Mouse (Mus musculus): ENCODE results near the gene Pmpca. TPM values are rescaled to one million over a fixed set of nuclear protein-coding genes. Genes with fewer than 3 reads are reported as not detected.

The Pmpca gene
- total RNA-seq, 4 experiments from 2014 or later: 87.2 to 97.4 (median 91.3) TPM

- DNase-seq (ENCODE audit: low spot score in 2 of 2): no peak
Measured at GRCm38 (mm10) chr2:26424541-26424940, 35.4 kb downstream of the Pmpca start.

- DNase-seq (ENCODE audit: low spot score in 2 of 2): no peak
Measured at GRCm38 (mm10) chr2:26429851-26430250, 40.7 kb downstream of the Pmpca start.

- DNase-seq (ENCODE audit: low spot score in 2 of 2): no peak
Measured at GRCm38 (mm10) chr2:26434791-26435572, 45.8 kb downstream of the Pmpca start.

GRCm38 (mm10) chr2:26437221-26437620 is 48.1 kb downstream of the Pmpca start:
- peak in 1 of 2 experiments; percentile 46 for DNase-seq (ENCODE audit: low spot score in 2 of 2)

- no peak for DNase-seq (ENCODE audit: low spot score in 2 of 2)
Measured at GRCm38 (mm10) chr2:26438373-26438772, 49.2 kb downstream of the Pmpca start.

GRCm38 (mm10) chr2:26439671-26440070 is 50.5 kb downstream of the Pmpca start:
- no peak for DNase-seq (ENCODE audit: low spot score in 2 of 2)

GRCm38 (mm10) chr2:26441261-26441660 is 52.1 kb downstream of the Pmpca start:
- DNase-seq (ENCODE audit: low spot score in 2 of 2): no peak

- DNase-seq (ENCODE audit: low spot score in 2 of 2): no peak
Measured at GRCm38 (mm10) chr2:26441688-26442087, 52.5 kb downstream of the Pmpca start.

GRCm38 (mm10) chr2:26442843-26443242 is 53.7 kb downstream of the Pmpca start:
- no peak for DNase-seq (ENCODE audit: low spot score in 2 of 2)

GRCm38 (mm10) chr2:26443876-26444275 is 54.7 kb downstream of the Pmpca start:
- DNase-seq (ENCODE audit: low spot score in 2 of 2): no peak

- no peak for DNase-seq (ENCODE audit: low spot score in 2 of 2)
Measured at GRCm38 (mm10) chr2:26444368-26444767, 55.2 kb downstream of the Pmpca start.

GRCm38 (mm10) chr2:26444946-26445665 is 56.0 kb downstream of the Pmpca start, which contains the start of gene Sec16a:
Gene Sec16a (minus strand): TSS chr2:26445216.
- DNase-seq (ENCODE audit: low spot score in 2 of 2): peak; percentile 99 to 100

- DNase-seq (ENCODE audit: low spot score in 2 of 2): peak; percentile 94 to 95
Measured at GRCm38 (mm10) chr2:26445666-26446445, 56.7 kb downstream of the Pmpca start.

GRCm38 (mm10) chr2:26446671-26447070 is 57.5 kb downstream of the Pmpca start:
- no peak for DNase-seq (ENCODE audit: low spot score in 2 of 2)

Other genes starting within 250 kb of the Pmpca start
- gene Lhx3, start 181.1 kb upstream of the Pmpca start, total RNA-seq (2022): under 1 TPM in 3 of 4 experiments, not detected in 1; 0.27 to 0.53 (median 0.31) TPM
- gene Qsox2, start 151.8 kb upstream of the Pmpca start, total RNA-seq (2022): 10 to 100 TPM; 22.9 to 26.5 (median 24.9) TPM
- 1 to 10 TPM in 3 of 4 experiments, under 1 TPM in 1; 0.47 to 1.9 (median 1.5) TPM for gene Ccdc187, start 94.8 kb upstream of the Pmpca start, total RNA-seq (2022)
- gene Gpsm1, start 73.8 kb upstream of the Pmpca start, total RNA-seq (2022): 10 to 100 TPM; 44.1 to 48.7 (median 45.6) TPM
- 10 to 100 TPM; 22.4 to 27.7 (median 24.8) TPM for gene Dnlz, start 37.2 kb upstream of the Pmpca start, total RNA-seq (2022)
- gene Card9, start 28.4 kb upstream of the Pmpca start, total RNA-seq (2022): 1 to 10 TPM; 1.6 to 6.1 (median 4.1) TPM
- 10 to 100 TPM; 72.9 to 86.2 (median 82.1) TPM for gene Snapc4, start 8.7 kb upstream of the Pmpca start, total RNA-seq (2022)
- gene Entr1, start within 50 bp of the Pmpca start, total RNA-seq (2022): 100 to 1,000 TPM; 125 to 165 (median 148) TPM
- gene Inpp5e, start 19.9 kb downstream of the Pmpca start, total RNA-seq (2022): 10 to 100 TPM; 23.9 to 27.9 (median 25.8) TPM
- gene Sec16a, start 55.9 kb downstream of the Pmpca start, total RNA-seq (2022): 10 to 100 TPM; 48.2 to 56.5 (median 54.5) TPM
- 10 to 100 TPM; 31.0 to 36.2 (median 34.2) TPM for gene Notch1, start 127.3 kb downstream of the Pmpca start, total RNA-seq (2022)
- gene Egfl7, start 190.7 kb downstream of the Pmpca start, total RNA-seq (2022): 10 to 100 TPM; 62.4 to 90.7 (median 72.7) TPM
- not detected for gene Gm20532, start 197.3 kb downstream of the Pmpca start, total RNA-seq (2022)
- 1 to 10 TPM; 1.1 to 4.9 (median 3.7) TPM for gene Agpat2, start 215.1 kb downstream of the Pmpca start, total RNA-seq (2022)
- 10 to 100 TPM; 66.1 to 70.8 (median 68.5) TPM for gene Fam69b, start 239.1 kb downstream of the Pmpca start, total RNA-seq (2022)

Measured in layer of hippocampus, adult 8-10 months (tissue).